Mouse (Mus musculus) pancreas, adult 10 weeks (tissue): ENCODE data around the gene Gm16368. TPM values are rescaled to one million over a fixed set of nuclear protein-coding genes. Genes with fewer than 3 reads are reported as not detected.

Experiments
- polyA plus RNA-seq: library from polyadenylated mRNA; stranded (reverse); fragments of 350-450 nt; fragmentation: Illumina TruSeq; extraction: RNeasy Lipid Tissue Mini Kit (QIAGEN cat#74804); gene quantifications from one replicate; pipeline ENCODE4 v1.2.3, GENCODE M21; 2015; ENCODE audit warnings: low read depth, low replicate concordance; ENCODE audit not compliant: insufficient read depth

Gm16368 gene
- polyA plus RNA-seq = not detected

GRCm38 (mm10) chr12:88083397-88083796 lies at the start of gene Gm16368:
TSS of gene Gm16368 (plus strand) at chr12:88083697.

Other genes starting within 250 kb of the Gm16368 start
- not detected for gene Gm2001, start 241.4 kb upstream of the Gm16368 start, polyA plus RNA-seq
- gene Gm2016, start 209.6 kb upstream of the Gm16368 start, polyA plus RNA-seq = not detected
- gene Gm2022, start 188.3 kb upstream of the Gm16368 start, polyA plus RNA-seq = not detected
- not detected for gene Gm2035, start 163.8 kb upstream of the Gm16368 start, polyA plus RNA-seq
- not detected for gene Gm2042, start 129.6 kb upstream of the Gm16368 start, polyA plus RNA-seq
- not detected for gene Gm2075, start 71.8 kb upstream of the Gm16368 start, polyA plus RNA-seq
- gene Gm6803, start 64.9 kb upstream of the Gm16368 start, polyA plus RNA-seq = not detected
- not detected for gene Gm2056, start 56.7 kb upstream of the Gm16368 start, polyA plus RNA-seq
- not detected for gene Gm10436, start 98.4 kb downstream of the Gm16368 start, polyA plus RNA-seq
- gene Gm8332, start 166.4 kb downstream of the Gm16368 start, polyA plus RNA-seq = not detected
- not detected for gene Gm5662, start 190.8 kb downstream of the Gm16368 start, polyA plus RNA-seq
- gene Gm5039, start 240.3 kb downstream of the Gm16368 start, polyA plus RNA-seq = not detected